Mouse (Mus musculus) layer of hippocampus, adult 11-12 months (tissue): Measurements from ENCODE around the gene Nfkb1.

Source experiments
- DNase-seq: peaks from one replicate; pipeline ENCODE4 v3.0.0; 2022; ENCODE audit warnings: low spot score

The Nfkb1 gene

GRCm38 (mm10) chr3:135629830-135630355 lies 61.5 kb downstream of the Nfkb1 start:
- no peak for DNase-seq

DNA sequence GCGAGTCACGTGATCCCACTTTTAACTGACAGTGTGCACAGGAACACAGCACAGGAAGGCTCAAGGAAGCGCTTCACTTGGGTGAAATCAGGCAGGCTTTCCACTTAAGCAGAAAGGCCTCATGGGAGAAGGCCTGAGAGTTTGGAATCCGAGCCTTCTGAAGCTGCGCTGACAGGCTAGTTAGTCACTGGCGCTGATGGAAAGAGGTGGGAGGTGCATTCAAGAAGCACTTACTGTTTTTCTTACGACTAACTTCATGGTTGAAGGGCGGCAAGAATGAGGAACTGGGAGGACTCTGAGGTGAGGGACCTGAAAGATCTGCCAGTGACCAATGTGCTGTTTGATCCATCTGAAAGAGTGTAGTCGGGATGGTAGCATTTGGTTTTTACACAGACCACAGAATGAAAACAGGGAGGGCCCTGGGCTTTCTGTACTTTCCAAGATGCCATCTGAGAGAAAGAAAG lies 62.6 kb downstream of the Nfkb1 start:
- DNase-seq = no peak

GRCm38 (mm10) chr3:135628000-135628705 lies 63.2 kb downstream of the Nfkb1 start:
- DNase-seq = no peak

DNA sequence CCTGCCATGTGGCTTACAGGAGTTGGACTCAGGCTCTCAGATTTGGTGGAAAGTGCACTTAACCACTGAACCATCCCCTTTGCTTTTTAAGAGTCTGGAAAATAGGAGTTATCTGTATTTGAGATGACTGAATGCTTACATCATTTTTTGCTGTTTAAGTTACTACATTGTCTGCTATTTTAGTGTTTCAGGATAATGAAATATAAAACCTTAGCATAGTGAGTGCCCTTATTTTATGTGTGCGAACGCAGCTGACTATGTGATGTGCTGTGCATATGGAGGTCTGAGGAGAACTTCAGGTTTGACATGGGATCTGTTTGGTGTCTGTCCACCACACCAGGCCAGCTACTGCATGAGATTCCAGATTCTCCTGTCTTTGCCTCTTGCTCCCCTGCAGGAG lies 66.1 kb downstream of the Nfkb1 start:
- no peak for DNase-seq

GRCm38 (mm10) chr3:135616730-135617129 lies 74.6 kb downstream of the Nfkb1 start:
- no peak for DNase-seq

GRCm38 (mm10) chr3:135614376-135614775 lies 77.0 kb downstream of the Nfkb1 start:
- no peak for DNase-seq

GRCm38 (mm10) chr3:135610221-135610620 lies 81.1 kb downstream of the Nfkb1 start:
- DNase-seq = peak; percentile 56

- DNase-seq = no peak
Measured at GRCm38 (mm10) chr3:135607660-135608473, 83.5 kb downstream of the Nfkb1 start.

DNA sequence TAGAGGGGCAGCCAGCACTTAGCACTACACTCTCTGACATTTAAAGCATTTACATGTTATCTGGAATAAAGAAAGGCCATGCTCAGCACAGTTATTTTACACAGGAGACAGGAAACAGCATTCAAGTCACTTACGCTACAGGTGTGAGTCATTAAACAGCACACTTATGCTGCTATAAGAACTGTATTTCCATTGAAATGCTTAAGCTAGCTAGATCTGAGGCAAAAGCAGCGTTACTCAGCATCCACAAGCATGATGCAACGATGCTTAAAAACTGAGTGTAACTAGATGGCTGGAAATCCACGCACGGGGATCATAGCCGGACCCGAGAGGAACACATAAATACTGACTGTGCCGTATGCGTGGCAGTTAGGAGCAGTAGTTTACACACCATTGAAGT lies 84.3 kb downstream of the Nfkb1 start:
- DNase-seq = no peak

GRCm38 (mm10) chr3:135606592-135606991 lies 84.8 kb downstream of the Nfkb1 start:
- DNase-seq = no peak

GRCm38 (mm10) chr3:135605474-135605873 lies 85.9 kb downstream of the Nfkb1 start:
- DNase-seq = no peak

DNA sequence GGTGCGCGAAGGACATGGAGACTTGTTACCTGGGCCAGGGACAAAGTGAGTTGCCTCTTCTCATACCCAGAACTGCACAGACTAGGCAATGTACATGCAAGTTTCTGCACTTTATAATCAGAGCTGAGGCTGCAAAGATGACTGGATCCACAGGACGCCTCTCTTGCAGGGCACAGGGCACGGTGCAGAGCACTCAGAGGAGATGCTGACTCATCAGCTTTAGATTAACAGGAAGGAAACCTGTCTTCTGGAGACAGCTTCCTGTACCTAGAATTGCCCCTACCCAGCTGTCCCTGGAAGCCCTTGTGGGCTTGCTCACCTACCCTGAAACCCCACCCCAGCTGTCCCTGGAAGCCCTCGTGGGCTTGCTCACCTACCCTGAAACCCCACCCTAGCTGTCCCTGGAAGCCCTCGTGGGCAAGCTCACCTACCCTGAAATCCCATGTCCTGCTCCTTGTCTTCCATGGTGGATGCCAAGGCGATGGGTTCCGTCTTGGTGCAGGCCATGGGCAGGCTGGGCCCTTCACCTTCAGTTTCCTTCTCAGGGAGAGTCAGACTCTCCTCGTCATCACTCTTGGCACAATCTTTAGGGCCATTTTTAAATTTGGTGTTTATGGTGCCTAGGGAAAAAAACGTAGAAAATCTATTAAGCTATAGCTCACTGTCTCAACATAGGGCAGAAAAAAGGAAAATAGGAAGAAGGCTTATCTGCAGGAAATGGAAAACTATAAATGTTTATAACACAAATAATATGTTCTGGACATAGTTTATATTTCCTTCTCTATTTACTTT lies 86.5 kb downstream of the Nfkb1 start:
- no peak for DNase-seq

GRCm38 (mm10) chr3:135602731-135603130 lies 88.6 kb downstream of the Nfkb1 start:
- no peak for DNase-seq

GRCm38 (mm10) chr3:135598355-135598754 lies 93.0 kb downstream of the Nfkb1 start:
- DNase-seq = no peak

DNA sequence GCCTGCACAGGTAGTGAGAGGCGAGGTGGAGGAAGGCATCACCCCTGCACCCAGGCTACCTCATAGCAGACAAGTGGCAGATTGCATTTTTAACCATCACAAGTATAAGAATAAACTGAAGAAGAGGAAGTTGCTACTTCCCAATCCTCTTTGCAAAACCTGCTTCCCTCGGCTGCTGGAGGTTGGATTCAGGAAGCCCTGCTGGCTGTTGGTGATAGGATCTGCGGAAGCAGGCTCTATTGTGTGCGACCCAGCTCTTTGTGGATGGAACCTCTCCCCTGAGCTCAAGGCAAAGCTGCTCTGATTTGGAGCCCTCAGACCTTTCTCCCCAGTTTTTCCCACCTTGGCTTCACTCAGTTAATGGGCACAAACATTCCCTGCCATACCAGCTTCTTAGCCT lies 94.3 kb downstream of the Nfkb1 start:
- no peak for DNase-seq

DNA sequence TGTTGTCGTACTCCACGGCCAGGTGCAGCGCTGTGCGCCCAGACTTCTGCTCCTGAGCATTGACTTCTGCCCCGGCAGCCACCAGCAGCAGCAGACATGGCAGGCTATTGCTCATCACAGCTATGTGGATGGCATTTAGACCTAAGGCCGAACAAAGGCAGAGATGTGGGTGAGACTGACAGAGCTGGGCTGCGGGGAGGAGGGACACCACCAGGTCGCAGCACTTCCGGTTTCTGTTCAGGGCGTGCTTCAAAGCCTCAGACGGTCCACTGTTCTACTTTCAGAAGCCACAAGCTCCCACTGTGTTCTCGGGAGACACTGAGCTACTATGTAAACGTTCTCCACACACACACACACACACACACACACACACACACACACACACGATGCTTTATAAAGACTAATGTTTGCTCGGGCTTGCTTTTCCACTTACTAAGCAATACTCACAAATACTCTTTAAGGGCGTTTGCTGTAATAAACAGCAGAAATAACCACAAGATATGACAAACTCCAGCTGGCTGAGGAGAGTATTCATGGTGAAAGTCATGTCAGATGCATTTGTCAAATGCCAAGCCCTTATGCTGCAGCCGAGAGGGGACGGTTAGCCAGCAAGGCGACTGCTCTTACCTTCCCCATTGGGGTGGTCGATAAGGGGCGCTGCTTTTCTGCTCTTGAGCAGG lies 97.0 kb downstream of the Nfkb1 start:
- peak; percentile 34 for DNase-seq

- DNase-seq = no peak
Measured at GRCm38 (mm10) chr3:135592011-135592410, 99.3 kb downstream of the Nfkb1 start.

GRCm38 (mm10) chr3:135591376-135591775 lies 100.0 kb downstream of the Nfkb1 start:
- no peak for DNase-seq

DNA sequence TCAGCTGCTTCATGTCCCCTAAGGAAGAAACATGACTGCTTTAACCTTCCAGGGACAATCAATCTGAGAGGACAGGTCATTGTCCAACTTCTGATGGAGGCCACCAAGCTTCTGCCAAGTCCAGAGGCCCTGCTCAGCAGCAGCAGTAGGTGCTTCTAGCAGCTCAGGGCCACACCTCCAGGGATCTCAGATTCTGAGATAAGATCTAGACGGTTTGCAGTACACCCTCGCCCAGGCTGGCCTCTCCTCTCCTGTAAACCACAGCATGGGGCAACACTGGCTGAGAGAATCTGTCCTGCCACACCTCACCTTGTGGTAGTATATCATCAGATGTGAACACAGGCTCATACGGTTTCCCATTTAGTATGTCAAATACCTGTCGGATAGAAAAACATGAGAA lies 100.9 kb downstream of the Nfkb1 start:
- DNase-seq = no peak

DNA sequence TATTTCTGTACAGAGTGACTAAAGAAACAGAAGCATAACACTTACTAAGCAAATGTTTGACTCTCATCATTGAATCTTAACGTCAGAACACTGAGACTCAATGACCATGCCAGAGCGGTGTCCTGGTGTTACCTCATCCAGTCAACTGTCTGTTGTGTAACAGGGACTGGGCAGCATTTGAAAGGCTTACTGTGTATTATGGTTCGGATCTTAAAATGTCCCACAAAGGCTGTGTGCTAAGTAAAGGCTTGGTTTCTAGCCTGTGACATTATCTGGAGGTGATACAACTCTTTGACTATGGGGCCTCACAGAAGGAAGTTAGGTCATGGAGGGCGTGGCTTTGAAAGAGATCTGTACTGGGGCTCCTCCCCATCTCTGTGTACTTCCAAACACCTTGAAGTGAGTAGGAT lies 104.9 kb downstream of the Nfkb1 start:
- DNase-seq = no peak

DNA sequence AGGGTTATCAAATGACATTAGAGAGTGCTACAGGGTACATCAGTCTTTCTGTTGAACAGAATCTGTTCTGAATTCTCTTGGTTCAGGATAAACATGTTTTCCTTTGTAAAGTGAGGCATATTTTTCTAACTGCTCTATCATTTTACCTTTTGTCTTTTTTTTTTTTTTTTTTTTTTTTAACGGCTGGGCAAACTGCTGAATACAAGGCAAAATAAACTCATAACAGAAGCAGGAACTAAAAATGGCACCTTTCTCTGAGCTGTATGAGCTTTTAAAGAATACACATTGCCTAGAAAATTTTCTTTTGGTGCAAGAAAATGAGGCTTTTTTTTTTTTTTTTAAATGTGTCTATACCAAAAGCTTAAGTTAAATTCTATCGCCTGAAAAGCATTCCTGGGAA lies 105.3 kb downstream of the Nfkb1 start:
- DNase-seq = no peak

DNA sequence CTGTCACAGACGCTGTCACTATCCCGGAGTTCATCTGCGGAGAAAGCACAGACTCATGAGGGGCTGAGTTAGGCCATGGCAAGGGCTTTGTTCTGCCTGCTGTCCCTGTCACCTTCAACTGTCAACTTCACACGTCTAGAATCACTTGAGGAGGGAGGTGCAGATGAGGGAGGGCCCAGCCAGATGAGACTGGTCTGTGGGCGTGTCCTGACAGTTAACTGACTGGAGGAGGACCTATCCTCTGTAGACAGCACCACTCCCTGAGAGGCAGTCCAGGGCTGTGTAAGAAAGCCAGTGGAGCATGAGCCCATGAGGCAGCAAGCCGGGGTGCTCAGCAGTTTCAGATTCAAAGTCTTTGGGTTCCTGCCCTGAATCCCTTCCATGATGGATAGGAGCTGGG lies 105.9 kb downstream of the Nfkb1 start:
- DNase-seq = no peak
